Mouse (Mus musculus): ENCODE data around the gene Pias3. TPM values are rescaled to one million over a fixed set of nuclear protein-coding genes. Genes with fewer than 3 reads are reported as not detected.
A peak's percentile ranks its signal among the peaks of the same experiment; 100 is the strongest.

Gene Pias3
- total RNA-seq, 1 experiment: 14.6 TPM

GRCm38 (mm10) chr3:96693579-96693978, 2.6 kb upstream of the Pias3 start:
- no peak for DNase-seq (ENCODE audit: low read depth, low spot score)
- H3K27ac ChIP-seq (ENCODE audit: insufficient read depth, low read depth, low read length, poor library complexity, severe bottlenecking): no peak overlapping the region
- peaks cover 10 to 12% of the 10 kb centered on the region in 2 experiments for H3K4me1 ChIP-seq (ENCODE audit: control insufficient read depth in 2 of 2, insufficient read depth in 2 of 2, low read length in 2 of 2, poor library complexity in 1 of 2)
- no peak overlapping the region for H3K4me3 ChIP-seq (ENCODE audit: insufficient read depth in 1 of 2, low read depth in 1 of 2, low read length in 2 of 2, poor library complexity in 1 of 2, severe bottlenecking in 1 of 2)
- in situ Hi-C loops (cut with MboI; ENCODE audit: low sequenced_read_pairs in 2 of 2, unreplicated experiment in 2 of 2): no loop called here
- H3K36me3 ChIP-seq (ENCODE audit: control insufficient read depth, insufficient read depth, low read length, poor library complexity, severe bottlenecking): no peaks in the 10 kb centered on the region
- no peak overlapping the region for H3K9ac ChIP-seq (ENCODE audit: insufficient read depth, low read depth, low read length, poor library complexity, severe bottlenecking)
- TF ChIP-seq ZNF384 (IDR thresholded peaks at IDR 0.05; ENCODE audit: low read depth, low read length): no peak
- TF ChIP-seq ZC3H11A (IDR thresholded peaks at IDR 0.05; ENCODE audit: borderline replicate concordance, low read depth, low read length): no peak
- TF ChIP-seq HCFC1 (IDR thresholded peaks at IDR 0.05; ENCODE audit: borderline replicate concordance, insufficient read depth, low read length): no peak
- TF ChIP-seq CHD2 (IDR thresholded peaks at IDR 0.05; ENCODE audit: low read depth, low read length): no peak
- TF ChIP-seq MAFK (IDR thresholded peaks at IDR 0.05; ENCODE audit: insufficient read depth, low read depth, low read length): no peak
- H3K9me3 ChIP-seq (ENCODE audit: control insufficient read depth, insufficient read depth, low read depth, low read length): no peaks in the 10 kb centered on the region

- Histone ChIP-seq H3K9ac (ENCODE audit: insufficient read depth, low read depth, low read length, poor library complexity, severe bottlenecking) (peak overlapping the region; percentile 90), H3K4me1 (ENCODE audit: control insufficient read depth in 2 of 2, insufficient read depth in 2 of 2, low read length in 2 of 2, poor library complexity in 1 of 2) (peaks cover 13 to 25% of the 10 kb centered on the region in 2 experiments), H3K36me3 (ENCODE audit: control insufficient read depth, insufficient read depth, low read length, poor library complexity, severe bottlenecking) (peaks cover 7% of the 10 kb centered on the region; the same call in 1 of the 2 replicates), H3K9me3 (ENCODE audit: control insufficient read depth, insufficient read depth, low read depth, low read length) (no peaks in the 10 kb centered on the region), H3K27ac (ENCODE audit: insufficient read depth, low read depth, low read length, poor library complexity, severe bottlenecking) (peak overlapping the region; percentile 80), H3K4me3 (ENCODE audit: insufficient read depth in 1 of 2, low read depth in 1 of 2, low read length in 2 of 2, poor library complexity in 1 of 2, severe bottlenecking in 1 of 2) (peak overlapping the region; percentile 88 to 92)
- peak; percentile 82 for DNase-seq (ENCODE audit: low read depth, low spot score)
- in situ Hi-C loops (cut with MboI; ENCODE audit: low sequenced_read_pairs in 2 of 2, unreplicated experiment in 2 of 2): no loop called here
- TF ChIP-seq ZC3H11A (IDR thresholded peaks at IDR 0.05; ENCODE audit: borderline replicate concordance, low read depth, low read length) (no peak), ZNF384 (IDR thresholded peaks at IDR 0.05; ENCODE audit: low read depth, low read length) (no peak), HCFC1 (IDR thresholded peaks at IDR 0.05; ENCODE audit: borderline replicate concordance, insufficient read depth, low read length) (no peak; the same call in 1 of the 2 replicates), CHD2 (IDR thresholded peaks at IDR 0.05; ENCODE audit: low read depth, low read length) (no peak), MAFK (IDR thresholded peaks at IDR 0.05; ENCODE audit: insufficient read depth, low read depth, low read length) (no peak)
These were observed 865 bp downstream of the Pias3 start for GRCm38 (mm10) chr3:96696766-96697732.

- no peak overlapping the region for H3K27ac ChIP-seq (ENCODE audit: insufficient read depth, low read depth, low read length, poor library complexity, severe bottlenecking)
- in situ Hi-C loops (cut with MboI; ENCODE audit: low sequenced_read_pairs in 2 of 2, unreplicated experiment in 2 of 2): no loop called here
- TF ChIP-seq MAFK (IDR thresholded peaks at IDR 0.05; ENCODE audit: insufficient read depth, low read depth, low read length): no peak
- no peak for TF ChIP-seq ZC3H11A (IDR thresholded peaks at IDR 0.05; ENCODE audit: borderline replicate concordance, low read depth, low read length)
- TF ChIP-seq CHD2 (IDR thresholded peaks at IDR 0.05; ENCODE audit: low read depth, low read length): no peak
- TF ChIP-seq ZNF384 (IDR thresholded peaks at IDR 0.05; ENCODE audit: low read depth, low read length): no peak
- no peak for TF ChIP-seq HCFC1 (IDR thresholded peaks at IDR 0.05; ENCODE audit: borderline replicate concordance, insufficient read depth, low read length)
- peaks cover 8 to 37% of the 10 kb centered on the region in 2 experiments; a peak in 3 of 4 replicates for H3K4me1 ChIP-seq (ENCODE audit: control insufficient read depth in 2 of 2, insufficient read depth in 2 of 2, low read length in 2 of 2, poor library complexity in 1 of 2)
- DNase-seq (ENCODE audit: low read depth, low spot score): no peak
- H3K9me3 ChIP-seq (ENCODE audit: control insufficient read depth, insufficient read depth, low read depth, low read length): no peaks in the 10 kb centered on the region
- H3K36me3 ChIP-seq (ENCODE audit: control insufficient read depth, insufficient read depth, low read length, poor library complexity, severe bottlenecking): peaks cover 22% of the 10 kb centered on the region
- H3K4me3 ChIP-seq (ENCODE audit: insufficient read depth in 1 of 2, low read depth in 1 of 2, low read length in 2 of 2, poor library complexity in 1 of 2, severe bottlenecking in 1 of 2): no peak overlapping the region
- H3K9ac ChIP-seq (ENCODE audit: insufficient read depth, low read depth, low read length, poor library complexity, severe bottlenecking): no peak overlapping the region
These were observed 3.0 kb downstream of the Pias3 start for GRCm38 (mm10) chr3:96698993-96699690.

- TF ChIP-seq ZNF384 (IDR thresholded peaks at IDR 0.05; ENCODE audit: low read depth, low read length): no peak
- no peak for TF ChIP-seq HCFC1 (IDR thresholded peaks at IDR 0.05; ENCODE audit: borderline replicate concordance, insufficient read depth, low read length)
- TF ChIP-seq ZC3H11A (IDR thresholded peaks at IDR 0.05; ENCODE audit: borderline replicate concordance, low read depth, low read length): no peak
- no peak for TF ChIP-seq CHD2 (IDR thresholded peaks at IDR 0.05; ENCODE audit: low read depth, low read length)
- no peak for TF ChIP-seq MAFK (IDR thresholded peaks at IDR 0.05; ENCODE audit: insufficient read depth, low read depth, low read length)
- Histone ChIP-seq H3K9ac (ENCODE audit: insufficient read depth, low read depth, low read length, poor library complexity, severe bottlenecking) (no peak overlapping the region), H3K9me3 (ENCODE audit: control insufficient read depth, insufficient read depth, low read depth, low read length) (no peaks in the 10 kb centered on the region), H3K4me1 (ENCODE audit: control insufficient read depth in 2 of 2, insufficient read depth in 2 of 2, low read length in 2 of 2, poor library complexity in 1 of 2) (peaks cover 8 to 42% of the 10 kb centered on the region in 2 experiments; a peak in 3 of 4 replicates), H3K4me3 (ENCODE audit: insufficient read depth in 1 of 2, low read depth in 1 of 2, low read length in 2 of 2, poor library complexity in 1 of 2, severe bottlenecking in 1 of 2) (no peak overlapping the region), H3K36me3 (ENCODE audit: control insufficient read depth, insufficient read depth, low read length, poor library complexity, severe bottlenecking) (peaks cover 33% of the 10 kb centered on the region), H3K27ac (ENCODE audit: insufficient read depth, low read depth, low read length, poor library complexity, severe bottlenecking) (no peak overlapping the region)
- in situ Hi-C loops (cut with MboI; ENCODE audit: low sequenced_read_pairs in 2 of 2, unreplicated experiment in 2 of 2): no loop called here
- peak; percentile 56 for DNase-seq (ENCODE audit: low read depth, low spot score)
These were observed 4.2 kb downstream of the Pias3 start for GRCm38 (mm10) chr3:96700376-96700775.
